Mouse (Mus musculus): ENCODE results near the gene Dgkd. TPM values are rescaled to one million over a fixed set of nuclear protein-coding genes. Genes with fewer than 3 reads are reported as not detected.

Dgkd gene
- polyA plus RNA-seq (2015; fragmentation: Nextera tagmentation; extraction: Ambion mirVana): 8.3 and 9.1 TPM in 2 replicates

DNA sequence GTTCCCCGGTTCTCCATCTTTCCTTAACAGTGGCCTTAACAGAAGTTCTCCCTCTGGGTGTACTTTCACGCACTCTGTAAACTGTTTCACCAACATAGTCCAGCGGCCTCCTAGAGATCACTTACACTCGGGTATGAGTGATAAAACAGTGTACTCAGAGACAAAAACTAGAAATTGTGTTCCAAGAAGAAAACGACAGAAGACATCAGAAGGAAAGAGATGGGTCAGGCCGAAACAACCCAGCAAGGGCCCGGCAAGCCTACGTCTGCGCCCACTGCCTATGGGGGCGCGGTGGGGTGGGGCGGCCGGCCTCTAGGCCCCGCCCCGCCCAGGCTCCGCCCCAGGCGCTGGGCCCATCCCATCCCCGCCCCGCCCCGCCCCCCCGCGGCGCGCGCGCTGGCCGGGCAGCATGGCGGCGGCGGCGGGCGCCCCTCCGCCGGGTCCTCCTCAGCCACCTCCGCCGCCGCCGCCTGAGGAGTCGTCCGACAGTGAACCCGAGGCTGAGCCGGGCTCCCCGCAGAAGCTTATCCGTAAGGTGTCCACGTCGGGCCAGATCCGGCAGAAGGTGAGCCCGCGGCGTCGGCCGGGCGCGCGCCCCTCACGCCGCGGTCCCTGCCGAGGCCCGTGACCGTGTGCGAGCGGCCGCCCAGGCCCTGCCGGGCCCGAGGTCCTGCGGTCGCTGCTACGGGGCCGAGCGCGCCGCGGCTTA is at the start of gene Dgkd:
TSS of gene Dgkd (plus strand) at position 396 of the 709 bp plus-strand sequence.
- 1% methylated on average over 44 of the region's 74 CpGs for WGBS (ENCODE audit: insufficient replicate concordance)
- H3K4me2 ChIP-seq (ENCODE audit: low read depth, low read length): peak within 1 kb of the TSS; percentile 99
- H3K9ac ChIP-seq (replicated peaks): peak within 1 kb of the TSS; percentile 92
- ATAC-seq: peak; percentile 96
- peak within 1 kb of the TSS; percentile 93 for H3K4me3 ChIP-seq (ENCODE audit: low read depth, low read length)
- H3K27ac ChIP-seq (ENCODE audit: low read depth): peak within 1 kb of the TSS; percentile 76
- no peak for TF ChIP-seq CTCF (IDR thresholded peaks at IDR 0.05; ENCODE audit: low read depth)
- no peak for TF ChIP-seq EP300 (IDR thresholded peaks at IDR 0.05; ENCODE audit: low read depth)
- no peaks in the 10 kb centered on the region for H3K27me3 ChIP-seq (ENCODE audit: insufficient read depth, low read length)
- DNase-seq: peak; percentile 89
- H3K4me1 ChIP-seq (ENCODE audit: insufficient read depth): peaks cover 46% of the 10 kb centered on the region
- no peaks in the 10 kb centered on the region for H3K36me3 ChIP-seq (replicated peaks; ENCODE audit: insufficient read depth, low read length)
- H3K9me3 ChIP-seq (ENCODE audit: low read length): no peaks in the 10 kb centered on the region

DNA sequence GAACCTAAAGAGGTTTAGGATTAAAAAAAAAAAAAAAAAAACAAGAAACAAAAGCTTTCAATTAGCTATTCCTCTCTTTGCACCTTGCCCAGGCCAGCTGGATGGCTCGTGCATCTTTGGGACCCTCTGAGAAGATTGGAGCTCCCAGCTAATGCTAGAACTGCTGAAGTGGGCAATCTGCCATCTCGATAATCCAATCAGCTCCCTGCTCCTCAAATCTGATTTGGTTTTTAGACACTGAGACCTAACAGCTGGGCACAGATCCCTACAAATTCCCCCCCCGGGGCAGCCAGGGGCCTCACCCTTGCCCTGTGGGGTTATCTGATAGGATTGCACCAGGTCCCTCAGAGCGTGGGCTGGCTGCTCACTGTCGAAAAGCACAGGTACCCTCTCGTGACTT is 49.5 kb upstream of the Dgkd start, which contains the start of gene Sag:
TSS of gene Sag (plus strand) at position 105 of the 400 bp plus-strand sequence.
- ATAC-seq: no peak
- TF ChIP-seq EP300 (IDR thresholded peaks at IDR 0.05; ENCODE audit: low read depth): no peak
- TF ChIP-seq CTCF (IDR thresholded peaks at IDR 0.05; ENCODE audit: low read depth): no peak
- no peak within 1 kb of the TSS for H3K9ac ChIP-seq (replicated peaks)
- no peak within 1 kb of the TSS for H3K27ac ChIP-seq (ENCODE audit: low read depth)
- no peak within 1 kb of the TSS for H3K4me3 ChIP-seq (ENCODE audit: low read depth, low read length)
- no peak within 1 kb of the TSS for H3K4me2 ChIP-seq (ENCODE audit: low read depth, low read length)
- no peaks in the 10 kb centered on the region for H3K9me3 ChIP-seq (ENCODE audit: low read length)
- H3K27me3 ChIP-seq (ENCODE audit: insufficient read depth, low read length): no peaks in the 10 kb centered on the region
- DNase-seq: no peak
- WGBS (ENCODE audit: insufficient replicate concordance): 49% methylated on average over 6 of the region's 6 CpGs
- H3K4me1 ChIP-seq (ENCODE audit: insufficient read depth): peaks cover 2% of the 10 kb centered on the region
- no peaks in the 10 kb centered on the region for H3K36me3 ChIP-seq (replicated peaks; ENCODE audit: insufficient read depth, low read length)

DNA sequence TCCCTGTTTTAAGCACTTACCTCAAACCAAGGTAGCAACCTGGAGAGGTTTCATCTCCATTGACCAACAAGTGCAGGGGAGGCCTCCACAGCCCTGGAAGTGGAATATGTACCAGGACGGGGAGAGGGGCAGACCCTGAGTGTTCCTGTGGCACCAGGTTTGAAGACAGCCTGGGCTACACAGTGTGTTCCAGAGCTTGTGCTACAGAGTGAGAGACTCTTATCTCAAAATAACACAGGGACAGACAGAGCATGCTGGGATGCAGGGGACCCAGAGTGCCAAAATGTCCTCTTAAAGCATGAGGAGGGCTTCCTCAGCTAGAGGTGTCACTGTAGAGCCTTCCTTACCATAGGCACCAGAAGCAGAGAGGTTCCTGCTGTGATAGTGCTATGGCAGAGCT is 45.3 kb upstream of the Dgkd start:
- H3K9ac ChIP-seq (replicated peaks): no peak overlapping the region
- no peaks in the 10 kb centered on the region for H3K36me3 ChIP-seq (replicated peaks; ENCODE audit: insufficient read depth, low read length)
- no peak overlapping the region for H3K4me3 ChIP-seq (ENCODE audit: low read depth, low read length)
- DNase-seq (no peak), ATAC-seq (peak; percentile 50; the same call in 1 of the 2 replicates)
- WGBS (ENCODE audit: insufficient replicate concordance): 57% methylated on average over 1 of the region's 1 CpGs
- H3K27me3 ChIP-seq (ENCODE audit: insufficient read depth, low read length): no peaks in the 10 kb centered on the region
- TF ChIP-seq EP300 (IDR thresholded peaks at IDR 0.05; ENCODE audit: low read depth) (no peak), CTCF (IDR thresholded peaks at IDR 0.05; ENCODE audit: low read depth) (no peak)
- H3K9me3 ChIP-seq (ENCODE audit: low read length): no peaks in the 10 kb centered on the region
- no peak overlapping the region for H3K27ac ChIP-seq (ENCODE audit: low read depth)
- H3K4me2 ChIP-seq (ENCODE audit: low read depth, low read length): no peak overlapping the region
- H3K4me1 ChIP-seq (ENCODE audit: insufficient read depth): no peaks in the 10 kb centered on the region; the same call in 1 of the 2 replicates

DNA sequence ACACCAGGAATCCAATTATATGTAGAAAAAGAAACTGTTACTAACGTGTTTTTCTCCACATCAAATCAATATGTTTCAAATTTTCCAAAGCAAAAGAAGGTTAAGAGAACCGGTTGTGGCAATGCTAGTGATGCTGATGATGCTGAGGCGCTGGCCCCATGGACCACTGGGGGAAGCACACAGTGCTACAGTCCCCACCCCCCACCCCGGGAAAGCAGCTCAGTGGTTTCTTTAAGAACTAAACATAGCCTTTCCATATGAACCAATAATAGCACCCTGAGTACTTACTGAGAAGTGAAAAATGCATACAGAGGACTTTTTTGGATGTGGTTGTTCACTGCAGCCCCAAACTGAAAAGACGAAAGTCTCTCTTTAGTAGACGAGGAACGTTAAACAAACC is 41.7 kb upstream of the Dgkd start:
- H3K9ac ChIP-seq (replicated peaks): no peak overlapping the region
- no peak overlapping the region for H3K27ac ChIP-seq (ENCODE audit: low read depth)
- H3K4me2 ChIP-seq (ENCODE audit: low read depth, low read length): no peak overlapping the region
- ATAC-seq (no peak), DNase-seq (no peak)
- no peak overlapping the region for H3K4me3 ChIP-seq (ENCODE audit: low read depth, low read length)
- H3K9me3 ChIP-seq (ENCODE audit: low read length): no peaks in the 10 kb centered on the region
- no peaks in the 10 kb centered on the region for H3K27me3 ChIP-seq (ENCODE audit: insufficient read depth, low read length)
- no peaks in the 10 kb centered on the region for H3K36me3 ChIP-seq (replicated peaks; ENCODE audit: insufficient read depth, low read length)
- no peak for TF ChIP-seq EP300 (IDR thresholded peaks at IDR 0.05; ENCODE audit: low read depth)
- TF ChIP-seq CTCF (IDR thresholded peaks at IDR 0.05; ENCODE audit: low read depth): no peak
- no peaks in the 10 kb centered on the region for H3K4me1 ChIP-seq (ENCODE audit: insufficient read depth)
- WGBS (ENCODE audit: insufficient replicate concordance): 68% methylated on average over 7 of the region's 7 CpGs

DNA sequence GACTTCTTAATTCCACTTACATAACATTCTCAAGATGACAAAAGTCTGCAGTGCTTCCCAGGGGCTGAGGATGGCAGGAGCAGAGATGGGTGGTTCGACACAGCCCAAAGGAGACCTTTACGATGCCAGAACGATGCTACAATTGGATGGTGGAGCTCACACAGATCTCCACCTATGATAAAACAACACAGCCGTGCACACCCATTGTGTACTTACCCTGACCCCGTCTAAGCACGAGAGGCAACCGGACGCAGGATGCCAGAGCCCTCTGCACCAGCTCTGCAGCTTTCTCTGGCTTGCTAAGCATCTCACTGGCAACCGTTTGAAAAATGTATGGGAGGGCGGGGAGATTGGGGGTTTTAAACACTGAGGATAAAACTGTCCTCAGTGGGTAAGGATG is 41.0 kb upstream of the Dgkd start:
- DNase-seq: no peak
- H3K27me3 ChIP-seq (ENCODE audit: insufficient read depth, low read length): no peaks in the 10 kb centered on the region
- H3K27ac ChIP-seq (ENCODE audit: low read depth): no peak overlapping the region
- H3K9me3 ChIP-seq (ENCODE audit: low read length): no peaks in the 10 kb centered on the region
- H3K4me1 ChIP-seq (ENCODE audit: insufficient read depth): no peaks in the 10 kb centered on the region
- no peak overlapping the region for H3K4me3 ChIP-seq (ENCODE audit: low read depth, low read length)
- 61% methylated on average over 10 of the region's 10 CpGs for WGBS (ENCODE audit: insufficient replicate concordance)
- H3K9ac ChIP-seq (replicated peaks): no peak overlapping the region
- no peak overlapping the region for H3K4me2 ChIP-seq (ENCODE audit: low read depth, low read length)
- TF ChIP-seq CTCF (IDR thresholded peaks at IDR 0.05; ENCODE audit: low read depth): no peak
- no peak for TF ChIP-seq EP300 (IDR thresholded peaks at IDR 0.05; ENCODE audit: low read depth)
- H3K36me3 ChIP-seq (replicated peaks; ENCODE audit: insufficient read depth, low read length): no peaks in the 10 kb centered on the region
- no peak for ATAC-seq

DNA sequence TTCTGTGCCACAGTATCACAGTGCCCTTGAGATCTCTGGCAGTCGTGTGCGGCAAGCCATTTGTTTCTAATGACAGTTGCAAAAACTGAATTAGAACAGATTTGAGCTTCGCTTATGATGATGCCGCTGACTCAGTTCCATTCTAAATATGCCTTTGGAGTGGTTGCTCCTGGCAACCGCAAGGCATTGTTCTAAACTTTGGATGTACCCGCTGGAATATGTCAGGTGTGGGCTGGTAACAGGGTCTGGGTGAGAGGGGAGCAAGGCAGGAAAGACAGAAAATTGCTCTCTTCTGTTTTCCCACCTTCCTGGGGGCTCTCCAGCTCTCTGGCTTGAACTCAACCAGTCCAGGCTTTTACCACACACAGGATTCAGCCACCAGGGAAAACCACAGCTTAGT is 39.9 kb upstream of the Dgkd start:
- no peak for DNase-seq
- Histone ChIP-seq H3K9me3 (ENCODE audit: low read length) (no peaks in the 10 kb centered on the region), H3K4me1 (ENCODE audit: insufficient read depth) (no peaks in the 10 kb centered on the region), H3K9ac (replicated peaks) (no peak overlapping the region), H3K27ac (ENCODE audit: low read depth) (no peak overlapping the region), H3K27me3 (ENCODE audit: insufficient read depth, low read length) (no peaks in the 10 kb centered on the region), H3K4me3 (ENCODE audit: low read depth, low read length) (no peak overlapping the region), H3K36me3 (replicated peaks; ENCODE audit: insufficient read depth, low read length) (no peaks in the 10 kb centered on the region), H3K4me2 (ENCODE audit: low read depth, low read length) (no peak overlapping the region)
- TF ChIP-seq CTCF (IDR thresholded peaks at IDR 0.05; ENCODE audit: low read depth) (no peak), EP300 (IDR thresholded peaks at IDR 0.05; ENCODE audit: low read depth) (no peak)
- 78% methylated on average over 6 of the region's 6 CpGs for WGBS (ENCODE audit: insufficient replicate concordance)
- ATAC-seq: no peak

Measured in liver, postnatal 0 days (tissue).